Mouse (Mus musculus): ENCODE measurements around the gene Add1. TPM values are rescaled to one million over a fixed set of nuclear protein-coding genes. Genes with fewer than 3 reads are reported as not detected.
A peak's percentile ranks its signal among the peaks of the same experiment; 100 is the strongest.

Gene Add1
- 232 and 250 TPM in 2 replicates for polyA plus RNA-seq (2012; rRNA removed)

- DNase-seq (ENCODE audit: low spot score): peak; percentile 97
Observed at GRCm38 (mm10) chr5:34573268-34574221, at the start of gene Add1. Add1 (plus strand) TSS chr5:34573664.

DNA sequence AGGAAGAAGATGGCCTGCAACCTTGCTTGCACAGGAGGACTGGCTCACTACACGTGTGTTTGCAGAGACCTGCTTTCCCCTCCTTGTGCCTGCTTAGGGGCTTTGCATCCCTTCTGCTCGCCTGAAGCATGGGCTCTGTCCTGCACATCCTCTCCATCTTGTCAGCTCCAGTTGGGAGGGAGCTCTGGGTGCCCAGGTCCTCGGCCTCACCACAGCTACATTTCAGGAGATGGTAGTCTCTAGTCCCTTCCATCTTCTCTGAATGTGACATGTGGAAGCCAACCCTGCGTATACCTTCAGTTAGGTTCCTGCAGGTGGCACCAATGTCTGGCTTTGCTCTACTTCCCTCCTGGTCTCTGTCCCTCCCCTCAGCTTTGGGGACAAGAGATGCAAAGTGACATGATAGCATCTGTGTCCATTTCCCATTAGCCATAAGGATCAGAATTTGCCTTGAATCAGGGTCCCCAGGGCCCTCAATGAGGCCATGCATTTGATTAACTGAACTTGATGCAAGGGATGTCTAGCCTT is 49.4 kb upstream of the Add1 start:
- no peak for DNase-seq (ENCODE audit: low spot score)

DNA sequence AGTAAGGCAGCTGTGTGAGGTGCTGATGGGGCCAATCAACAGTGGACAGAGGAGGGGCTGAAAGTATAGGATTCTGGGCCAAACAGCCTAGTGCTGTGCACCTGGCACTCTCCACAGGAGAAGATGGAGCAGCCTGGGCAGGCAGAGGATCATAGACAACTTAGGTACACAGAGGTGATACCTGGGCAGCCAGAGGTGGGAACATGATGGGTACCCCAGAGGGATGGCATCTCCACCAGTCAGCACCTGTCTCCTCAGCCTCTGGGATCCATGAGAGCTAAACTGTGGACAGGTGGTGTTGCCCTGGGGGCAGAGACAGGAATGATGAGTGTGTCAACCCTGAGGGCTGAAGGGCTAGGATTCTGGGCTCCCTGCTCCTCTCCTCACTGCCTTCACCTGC is 49.0 kb upstream of the Add1 start:
- DNase-seq (ENCODE audit: low spot score): no peak

GRCm38 (mm10) chr5:34525663-34526476 is 47.6 kb upstream of the Add1 start, which contains the start of gene Sh3bp2:
Sh3bp2 (plus strand) TSS chr5:34525838.
- peak; percentile 87 for DNase-seq (ENCODE audit: low spot score)

GRCm38 (mm10) chr5:34526477-34526775 is 47.0 kb upstream of the Add1 start:
- no peak for DNase-seq (ENCODE audit: low spot score)

DNA sequence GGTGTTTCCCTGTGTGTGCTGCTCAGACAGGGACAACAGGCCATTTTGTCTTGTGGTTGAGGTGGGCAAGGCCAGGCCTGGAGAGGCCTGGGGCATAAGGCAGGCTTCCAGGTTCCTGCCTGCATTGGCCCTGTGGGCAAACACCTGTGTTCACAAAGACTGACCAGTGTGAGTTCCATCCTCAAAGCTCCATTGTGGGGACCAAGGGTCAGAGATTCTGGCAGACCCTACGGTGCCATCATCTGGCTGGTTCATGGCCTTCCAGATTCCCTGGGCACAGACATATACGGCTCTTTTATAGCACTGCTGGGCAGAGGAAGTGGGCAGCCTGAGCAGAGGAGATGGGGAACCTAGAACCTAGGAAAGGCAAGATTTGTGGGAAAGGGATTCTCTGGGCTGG is 46.1 kb upstream of the Add1 start:
- no peak for DNase-seq (ENCODE audit: low spot score)

DNA sequence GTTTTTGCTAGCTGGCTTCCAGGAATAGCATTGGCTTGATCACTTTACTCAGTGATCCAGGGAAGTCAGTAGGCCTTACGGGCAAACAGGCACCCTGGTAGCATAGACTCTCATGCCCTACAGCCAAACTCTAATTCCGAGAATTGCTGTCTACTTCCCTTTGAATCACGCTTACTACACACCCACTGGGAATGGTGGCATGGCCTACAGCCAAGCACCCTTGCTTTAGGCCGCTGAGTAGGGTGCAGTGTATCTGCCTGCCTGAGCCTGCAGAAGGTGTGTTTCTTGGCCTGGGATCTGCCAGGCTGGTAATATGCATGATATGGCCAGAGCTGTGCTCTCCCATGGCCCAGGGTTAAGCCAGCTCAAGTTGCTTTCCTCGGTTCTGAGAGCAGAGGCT is 44.7 kb upstream of the Add1 start:
- no peak for DNase-seq (ENCODE audit: low spot score)

- DNase-seq (ENCODE audit: low spot score): no peak
Observed at GRCm38 (mm10) chr5:34530116-34530515, 43.3 kb upstream of the Add1 start.

DNA sequence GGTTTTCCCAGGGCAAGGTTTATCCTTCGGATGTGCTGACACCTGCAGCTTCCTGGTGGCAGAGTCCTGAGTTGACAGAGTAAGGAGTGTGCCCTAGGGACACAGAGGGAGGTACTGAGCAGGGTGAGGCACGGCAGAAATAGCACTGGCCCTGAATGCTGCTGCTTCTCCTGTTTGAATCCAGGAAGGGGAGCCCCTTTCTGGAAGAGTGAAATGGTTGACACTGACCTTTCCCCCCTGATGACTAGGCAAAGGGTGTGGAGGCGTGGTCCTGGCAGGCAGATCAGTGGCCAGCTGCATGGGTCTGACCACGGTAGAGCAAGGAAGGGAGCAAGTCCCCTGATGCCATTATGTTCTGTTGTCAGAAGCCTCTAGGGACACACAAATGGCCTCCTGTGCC is 42.8 kb upstream of the Add1 start:
- peak; percentile 22 for DNase-seq (ENCODE audit: low spot score)

- DNase-seq (ENCODE audit: low spot score): peak; percentile 17
Observed at GRCm38 (mm10) chr5:34533066-34533465, 40.4 kb upstream of the Add1 start.

- peak; percentile 15 for DNase-seq (ENCODE audit: low spot score)
Observed at GRCm38 (mm10) chr5:34533820-34534219, 39.6 kb upstream of the Add1 start.

DNA sequence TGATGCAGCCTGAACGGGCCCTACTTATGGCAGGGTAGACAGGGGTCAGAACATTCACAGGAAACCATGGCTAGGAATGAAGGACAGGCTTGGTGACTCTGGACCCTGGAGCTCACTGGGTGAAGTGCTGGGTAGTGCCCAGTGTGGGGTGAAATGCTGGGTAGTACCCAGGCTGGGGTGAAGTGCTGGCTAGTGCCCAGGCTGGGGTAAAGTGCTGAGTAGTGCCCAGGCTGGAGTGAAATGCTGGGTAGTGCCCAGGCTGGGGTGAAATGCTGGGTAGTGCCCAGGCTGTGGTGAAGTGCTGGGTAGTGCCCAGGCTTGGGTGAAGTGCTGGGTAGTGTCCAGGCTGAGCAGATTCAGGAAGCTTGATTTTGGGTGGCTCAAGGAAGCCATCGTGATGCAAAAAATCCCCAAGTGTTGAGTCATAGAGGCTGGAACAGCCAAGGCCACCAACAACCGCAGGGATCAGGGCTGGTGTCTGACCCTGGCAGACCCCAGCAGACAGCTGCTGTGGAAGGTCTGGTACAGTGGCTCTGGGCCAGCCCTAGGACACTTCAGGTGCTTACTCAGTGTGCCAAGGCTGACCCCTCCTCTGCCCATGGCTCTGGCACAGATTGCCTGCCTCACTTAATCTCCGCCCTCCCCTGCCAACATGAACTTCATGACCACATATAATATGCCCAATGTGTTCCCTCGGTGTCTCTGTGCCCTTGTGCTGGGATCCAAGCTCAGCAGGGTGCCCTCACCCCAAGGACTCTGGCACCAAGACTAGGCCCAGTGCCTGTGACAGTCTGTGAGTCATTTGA is 38.5 kb upstream of the Add1 start:
- DNase-seq (ENCODE audit: low spot score): no peak

DNA sequence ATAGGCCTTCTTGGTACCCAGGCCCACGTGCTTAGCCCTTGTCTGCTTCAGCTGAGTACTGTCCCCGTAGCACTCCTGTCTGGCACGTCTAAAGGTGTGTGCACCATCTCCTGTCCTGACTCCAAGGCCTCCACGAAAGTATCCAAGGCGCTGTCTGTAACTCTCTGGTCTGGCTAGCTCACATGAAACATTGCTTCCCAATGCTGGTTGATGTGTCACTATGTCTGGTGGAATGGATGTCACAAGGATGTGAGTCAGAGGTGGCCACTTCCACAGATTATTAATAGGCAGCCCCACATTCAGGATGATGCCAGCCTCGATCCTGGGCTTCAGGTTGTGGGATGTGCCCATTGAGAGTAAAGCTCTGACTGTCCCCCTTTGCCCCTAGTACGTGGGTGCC is 37.6 kb upstream of the Add1 start:
- no peak for DNase-seq (ENCODE audit: low spot score)

- DNase-seq (ENCODE audit: low spot score): no peak
Observed at GRCm38 (mm10) chr5:34538079-34538478, 35.4 kb upstream of the Add1 start.

DNA sequence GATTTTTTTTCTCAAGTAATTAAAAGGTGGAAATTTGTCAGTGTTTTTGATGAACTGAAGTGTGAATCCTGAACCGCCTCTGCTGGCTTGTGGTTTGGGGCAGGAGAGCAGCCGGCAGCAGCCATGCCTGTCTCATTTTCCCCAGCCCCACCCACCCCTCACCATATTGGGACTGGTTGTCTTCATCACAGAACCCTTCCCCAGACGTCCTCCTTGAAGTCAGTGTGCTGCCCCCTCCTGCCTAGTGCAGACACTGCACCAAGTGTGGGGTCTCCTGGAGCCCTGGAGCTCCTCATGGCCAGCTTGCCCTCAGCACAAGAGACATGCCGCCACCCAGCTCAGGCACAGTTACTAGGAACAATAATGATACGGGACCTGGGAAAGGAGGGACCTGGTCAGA is 34.9 kb upstream of the Add1 start:
- DNase-seq (ENCODE audit: low spot score): no peak

DNA sequence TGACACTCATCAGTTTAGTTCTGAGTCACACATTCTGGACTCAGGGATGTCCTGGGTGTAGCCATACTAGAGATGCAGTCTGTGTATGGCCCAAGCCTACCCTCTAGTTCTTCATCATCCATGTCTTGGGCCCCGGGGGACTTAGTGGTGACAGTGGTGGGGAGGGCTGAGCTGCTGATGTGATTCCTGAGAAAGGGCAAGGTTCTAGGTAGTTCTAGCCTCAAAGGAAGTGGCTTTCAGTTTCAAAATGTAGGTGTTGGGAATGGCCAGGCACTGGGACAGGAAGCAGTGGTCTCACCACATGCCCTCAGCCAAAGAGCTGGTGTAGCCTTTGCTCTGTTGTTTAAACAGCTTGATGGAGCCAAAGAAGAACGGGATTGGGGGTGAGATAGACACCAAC is 34.3 kb upstream of the Add1 start:
- DNase-seq (ENCODE audit: low spot score): no peak

DNA sequence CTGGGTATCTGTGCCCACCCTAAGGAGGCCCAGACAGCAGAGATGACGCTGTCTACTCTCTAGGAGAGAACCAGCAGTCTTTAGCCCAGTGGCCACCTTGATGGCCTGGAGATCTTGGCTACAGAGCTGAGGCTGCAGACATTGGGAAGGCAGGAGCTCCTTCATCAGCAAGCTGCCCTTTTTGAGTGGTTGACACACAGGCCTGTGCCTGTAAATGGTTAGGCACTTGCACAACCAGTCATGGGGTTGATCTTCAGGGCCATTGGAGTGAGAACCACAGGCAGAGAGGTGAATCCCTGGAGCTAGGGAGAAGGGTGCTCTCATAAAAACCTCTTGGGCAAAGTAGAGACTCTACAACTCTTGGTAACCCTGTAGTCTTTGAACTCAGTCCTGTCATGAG is 31.3 kb upstream of the Add1 start:
- DNase-seq (ENCODE audit: low spot score): no peak

- no peak for DNase-seq (ENCODE audit: low spot score)
Observed at GRCm38 (mm10) chr5:34543114-34543513, 30.4 kb upstream of the Add1 start.

GRCm38 (mm10) chr5:34547410-34547809 is 26.1 kb upstream of the Add1 start:
- no peak for DNase-seq (ENCODE audit: low spot score)

GRCm38 (mm10) chr5:34549135-34549482 is 24.4 kb upstream of the Add1 start:
- no peak for DNase-seq (ENCODE audit: low spot score)

DNA sequence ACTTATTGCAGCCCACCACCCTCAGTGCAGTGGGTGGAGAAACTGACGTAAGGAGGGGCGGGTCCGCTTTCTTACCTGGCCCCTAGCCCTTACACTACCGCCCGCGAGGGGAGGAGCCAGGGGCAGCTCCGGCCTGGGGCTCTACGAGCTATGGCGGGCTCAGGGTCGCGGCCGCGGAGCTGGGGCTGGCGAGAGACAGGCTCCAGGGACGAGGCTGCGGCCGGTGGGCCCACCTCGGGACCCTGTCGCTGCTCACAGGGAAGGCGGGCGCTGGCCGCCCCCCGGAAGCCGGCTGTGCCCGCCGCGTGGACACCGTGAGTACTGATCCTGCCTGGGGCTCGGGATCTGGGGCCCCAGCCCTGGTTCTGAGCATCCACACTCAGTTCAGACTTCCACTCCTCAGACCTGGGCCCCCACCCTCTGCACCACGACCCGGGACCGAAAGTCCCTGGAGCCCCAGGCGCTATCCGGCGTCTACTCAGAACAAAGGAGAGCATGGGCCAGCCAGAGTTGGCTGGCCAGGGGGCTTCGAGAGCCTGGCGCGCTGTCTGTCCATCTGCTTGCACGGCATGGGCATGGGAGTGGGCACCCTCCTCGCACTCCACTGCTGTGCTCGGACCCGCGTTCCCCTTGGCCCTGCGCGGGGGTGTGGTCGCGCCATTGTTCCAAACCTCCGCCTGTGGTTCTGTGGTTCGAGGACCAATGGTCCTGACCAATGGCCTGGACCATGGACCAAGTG is 23.8 kb upstream of the Add1 start:
- no peak for DNase-seq (ENCODE audit: low spot score)

Data from urinary bladder, adult 2 months (tissue).